Mouse (Mus musculus): ENCODE data around the gene S100g.

S100g gene

DNA sequence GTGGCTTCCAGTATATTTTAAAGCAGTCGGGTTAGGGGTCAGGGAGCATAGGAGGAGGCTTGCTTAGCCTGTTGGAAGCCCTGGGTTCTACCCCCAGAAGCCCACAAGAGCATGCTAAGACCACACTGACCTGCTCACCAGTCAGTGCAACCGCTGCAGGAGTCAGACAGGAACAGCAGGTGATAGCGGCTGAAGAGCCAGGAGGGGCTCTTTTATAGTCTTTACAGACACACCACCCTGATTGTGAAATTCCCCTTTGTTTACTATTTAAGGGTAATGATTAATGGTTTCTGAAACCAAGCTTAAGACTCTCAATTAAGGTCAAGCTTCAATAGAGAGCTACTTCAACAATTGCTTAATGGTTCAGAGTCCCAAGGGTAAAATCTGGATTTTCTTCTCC lies at the start of gene S100g:
S100g (minus strand) TSS at position 217 of the 400 bp plus-strand sequence.
- no peak for DNase-seq (ENCODE audit: low read depth, low spot score)

- no peak for DNase-seq (ENCODE audit: low read depth, low spot score)
These were observed 27.7 kb upstream of the S100g start for GRCm38 (mm10) chrX:162992121-162992520.

- no peak for DNase-seq (ENCODE audit: low read depth, low spot score)
These were observed 27.0 kb upstream of the S100g start for GRCm38 (mm10) chrX:162991396-162991795.

DNA sequence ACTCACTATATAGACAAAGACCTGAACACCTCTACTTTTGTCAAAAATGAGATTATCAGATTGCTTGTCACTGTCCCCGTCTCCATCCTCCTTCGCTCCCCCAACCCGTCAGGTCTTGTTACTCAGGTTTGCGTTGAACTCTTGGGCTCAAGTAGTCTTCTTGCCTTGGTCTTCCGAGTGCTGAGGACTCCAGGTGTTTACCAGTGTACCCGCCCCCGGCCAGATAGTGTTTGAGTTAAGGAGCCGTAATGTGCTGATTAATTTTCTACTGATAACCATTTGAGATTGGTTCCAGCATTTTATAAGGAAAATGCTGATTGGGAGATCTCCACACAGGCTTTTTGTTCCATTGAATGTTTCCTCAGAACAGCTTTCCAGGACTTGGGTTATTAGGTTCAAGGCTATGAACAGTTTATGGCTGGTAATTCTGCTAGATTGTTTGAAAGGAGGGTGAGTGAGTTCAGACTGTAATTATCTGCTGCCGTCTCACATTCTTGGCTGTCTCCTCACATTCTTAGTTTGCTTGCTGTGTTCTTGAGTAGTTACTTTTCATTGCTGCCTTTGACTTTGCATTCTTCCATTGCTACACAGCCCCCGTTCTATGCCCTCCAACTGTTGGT lies 22.6 kb upstream of the S100g start:
- no peak for DNase-seq (ENCODE audit: low read depth, low spot score)

DNA sequence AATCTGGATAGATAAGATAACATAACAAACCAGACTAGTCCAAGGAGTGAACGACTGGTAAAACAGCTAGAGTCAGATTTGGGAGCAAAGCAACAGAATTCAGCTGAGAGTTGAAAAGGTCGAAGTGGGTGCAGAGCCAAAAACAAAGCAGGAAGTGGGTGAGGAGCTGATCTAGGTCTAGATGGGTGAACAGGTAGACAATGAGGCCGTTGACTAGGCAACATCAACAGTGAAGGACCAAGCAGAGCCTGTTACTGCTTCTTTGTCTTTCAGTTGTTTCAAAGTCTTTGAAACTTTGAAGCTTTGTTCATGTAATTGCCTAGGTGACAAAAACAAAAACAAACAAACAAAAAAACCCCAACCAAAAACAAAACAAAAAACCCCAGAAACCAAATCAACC lies 11.8 kb upstream of the S100g start:
- no peak for DNase-seq (ENCODE audit: low read depth, low spot score)

DNA sequence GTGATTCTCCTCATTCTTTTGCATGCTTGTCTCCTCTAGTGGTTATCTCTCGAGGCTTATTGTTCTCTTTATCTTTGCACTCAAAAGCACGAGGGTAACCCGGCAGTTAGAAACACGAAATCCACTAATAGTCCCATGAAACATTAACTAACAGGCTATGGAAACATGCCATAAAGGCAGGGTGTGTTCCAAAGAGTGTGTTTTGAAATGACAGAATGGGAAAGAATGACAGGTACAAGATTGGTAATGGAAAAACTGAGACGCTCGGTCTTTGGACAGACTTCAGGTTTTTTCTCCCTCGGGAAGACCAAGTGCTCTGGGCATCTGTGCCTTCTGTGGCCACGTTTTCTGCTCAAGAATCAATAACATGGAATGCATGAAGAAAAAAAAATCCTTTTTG lies 3.1 kb upstream of the S100g start:
- no peak for DNase-seq (ENCODE audit: low read depth, low spot score)

GRCm38 (mm10) chrX:162963840-162964239 lies 559 bp downstream of the S100g start:
- DNase-seq (ENCODE audit: low read depth, low spot score) = no peak

GRCm38 (mm10) chrX:162957921-162958320 lies 6.5 kb downstream of the S100g start:
- DNase-seq (ENCODE audit: low read depth, low spot score) = peak; percentile 66

DNA sequence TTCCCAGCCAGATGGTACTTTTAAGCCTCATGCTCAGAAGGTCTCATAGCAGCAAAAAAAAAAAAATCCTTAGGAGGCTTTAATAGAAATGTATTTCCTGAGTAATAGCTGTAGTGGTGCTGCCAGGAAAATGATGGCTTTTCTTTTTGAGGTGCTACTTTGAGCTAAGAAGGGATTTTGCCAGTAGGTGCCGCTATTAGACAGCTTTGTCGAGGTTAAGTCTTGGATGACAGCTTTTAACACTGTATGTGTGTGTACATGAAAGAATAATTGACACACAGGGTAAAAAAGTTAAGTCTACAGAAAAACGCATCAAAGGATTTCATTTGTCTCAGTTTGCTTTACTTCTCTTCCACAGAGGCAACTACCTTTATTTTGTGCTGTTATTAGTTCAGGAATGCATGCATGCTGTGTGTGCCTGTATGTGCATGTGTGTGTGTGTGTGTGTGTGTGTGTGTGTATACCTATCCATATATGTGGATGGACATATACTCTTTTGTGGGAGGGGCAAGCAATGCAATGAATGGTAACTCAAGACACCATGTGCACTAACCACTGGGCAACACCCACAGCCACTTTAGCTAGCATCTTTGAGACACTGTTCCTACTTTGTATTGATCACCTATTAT lies 14.5 kb downstream of the S100g start:
- peak; percentile 45 for DNase-seq (ENCODE audit: low read depth, low spot score)

DNA sequence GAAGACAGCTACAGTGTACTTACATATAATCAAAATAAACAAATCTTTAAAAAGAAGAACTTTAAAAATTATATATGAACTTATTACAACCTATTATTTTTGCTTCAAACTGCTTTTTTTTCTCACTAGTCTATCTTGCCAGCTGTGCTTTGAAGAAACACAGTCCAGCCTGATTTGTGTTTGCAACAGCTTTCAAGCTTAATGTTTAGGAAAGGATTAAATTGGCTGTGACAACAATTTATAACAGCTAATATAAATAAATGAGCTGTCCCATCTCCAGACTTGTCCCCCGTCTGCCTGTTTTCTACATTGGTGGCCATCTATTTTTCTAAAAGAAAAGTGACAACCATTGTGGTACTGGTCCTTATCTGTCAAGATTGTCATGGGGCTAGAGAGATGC lies 22.4 kb downstream of the S100g start:
- no peak for DNase-seq (ENCODE audit: low read depth, low spot score)

DNA sequence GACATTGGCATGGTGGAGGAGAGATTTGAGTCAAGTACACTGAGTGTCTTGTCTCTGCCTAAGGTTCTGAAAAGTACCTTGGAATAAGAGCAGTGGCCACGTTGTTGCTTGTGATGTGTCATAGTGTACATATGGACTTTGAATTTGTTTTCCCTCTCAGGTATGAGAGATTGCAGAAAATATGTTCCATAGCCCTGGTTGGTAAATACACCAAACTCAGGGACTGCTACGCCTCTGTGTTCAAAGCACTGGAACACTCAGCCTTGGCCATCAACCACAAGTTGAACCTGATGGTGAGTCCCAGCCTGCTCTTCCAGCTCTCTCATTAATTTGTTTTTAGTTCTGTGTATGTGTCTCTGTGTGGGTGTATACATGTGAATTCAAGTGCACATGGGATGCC lies 32.9 kb downstream of the S100g start:
- DNase-seq (ENCODE audit: low read depth, low spot score) = no peak

- DNase-seq (ENCODE audit: low read depth, low spot score) = no peak
These were observed 42.8 kb downstream of the S100g start for GRCm38 (mm10) chrX:162921487-162922125.

DNA sequence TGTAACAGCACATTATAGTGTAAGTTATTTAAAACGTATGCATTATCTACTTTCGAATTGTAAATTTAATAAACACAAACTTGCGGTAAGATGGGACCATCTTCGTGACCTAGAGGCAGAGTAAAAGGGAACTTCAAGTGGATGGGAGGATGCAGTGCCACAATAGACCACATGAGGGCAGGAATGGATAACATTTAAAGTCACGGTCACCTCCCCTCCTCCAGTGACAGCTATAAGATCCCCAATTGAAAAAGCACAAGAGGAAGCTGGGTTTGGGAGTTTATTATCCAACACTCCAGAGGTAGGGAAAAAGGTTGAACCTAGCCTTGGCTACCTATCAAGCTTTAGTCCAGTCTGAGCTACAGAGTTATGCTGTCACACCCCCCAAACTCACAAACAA lies 48.7 kb downstream of the S100g start:
- DNase-seq (ENCODE audit: low read depth, low spot score) = peak; percentile 50

DNA sequence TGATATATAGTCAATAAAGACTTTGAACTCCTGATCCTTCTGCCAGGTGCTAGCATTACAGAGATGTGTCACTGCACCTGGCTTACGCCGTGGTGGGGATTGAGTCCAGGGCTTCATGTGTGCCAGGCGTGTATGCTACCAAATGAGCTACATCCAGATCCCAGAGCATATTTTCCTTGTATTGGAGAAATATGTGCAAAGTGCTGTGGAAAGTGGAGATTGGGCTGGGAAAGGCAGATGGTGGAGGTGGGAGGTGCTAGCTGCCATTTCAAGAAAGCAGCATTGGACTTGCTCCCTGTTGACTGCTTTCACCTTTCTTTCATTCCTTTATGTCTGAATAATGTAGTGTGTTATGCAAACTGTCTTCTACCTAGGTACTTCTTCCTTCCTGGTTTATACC lies 50.7 kb downstream of the S100g start:
- no peak for DNase-seq (ENCODE audit: low read depth, low spot score)

Measured in R1 (cell line).